Mouse (Mus musculus) WW6 (cell line): Measurements from ENCODE around the gene Zic1.

Experiments used
- DNase-seq: peaks from one replicate; pipeline ENCODE4 v3.0.0-alpha.2; 2013; ENCODE audit warnings: low read depth, low spot score

Gene Zic1

DNA sequence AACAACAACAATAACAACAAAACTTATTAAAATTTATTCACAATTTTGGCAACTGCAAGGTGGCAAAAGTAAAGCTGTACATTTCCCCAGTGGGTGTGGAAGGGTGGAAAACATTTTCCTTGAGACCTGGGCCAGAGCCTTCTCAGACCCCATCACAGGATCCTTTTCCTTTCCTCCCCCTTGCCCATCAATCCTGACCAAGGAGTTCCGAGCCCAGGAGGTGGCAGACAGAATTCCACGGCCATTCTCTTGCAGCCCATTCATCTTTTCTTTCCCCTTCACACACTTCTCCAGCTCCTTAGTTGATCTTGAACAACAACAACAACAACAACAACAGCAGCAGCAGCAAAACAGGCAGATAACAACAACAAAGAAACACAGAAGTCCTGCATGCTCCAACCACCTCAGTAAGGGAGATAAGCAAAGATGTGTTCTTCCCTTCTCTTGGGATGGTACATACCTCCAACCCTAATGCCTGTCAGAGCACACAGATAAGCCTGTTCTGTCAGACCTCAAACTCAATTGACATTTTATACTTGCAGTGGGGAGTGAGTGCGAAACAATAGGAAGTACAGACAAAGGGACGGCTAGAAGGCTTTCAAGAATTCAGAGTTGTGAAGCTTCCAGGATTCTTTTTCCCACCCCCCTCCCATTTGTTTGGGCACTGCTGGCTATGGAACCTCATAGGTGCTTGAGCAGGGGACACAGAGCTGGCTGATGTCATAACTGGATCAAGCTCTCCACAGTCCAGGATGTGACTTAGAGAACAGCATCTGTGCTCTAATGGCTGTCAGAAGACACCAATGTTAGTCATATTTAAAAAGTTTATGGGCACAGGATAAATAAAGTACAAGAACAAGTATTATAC lies 19.3 kb upstream of the Zic1 start:
- no peak for DNase-seq

DNA sequence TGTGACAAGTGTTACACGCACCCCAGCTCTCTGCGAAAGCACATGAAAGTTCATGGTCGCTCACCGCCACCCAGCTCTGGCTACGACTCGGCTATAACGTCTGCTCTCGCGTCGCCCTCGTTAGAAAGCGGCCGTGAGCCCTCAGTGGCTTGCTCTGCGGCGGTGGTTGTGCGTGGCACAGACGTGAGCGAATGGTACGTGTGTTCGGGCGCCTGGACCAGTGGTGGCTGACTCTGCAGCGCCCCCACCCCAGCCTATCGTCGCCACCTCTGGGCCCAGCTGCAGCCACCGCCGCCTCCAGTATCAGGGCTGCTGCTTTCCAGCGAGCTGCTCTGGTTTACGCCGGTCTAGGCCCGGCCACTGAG lies 18.5 kb upstream of the Zic1 start:
- DNase-seq: no peak

- no peak for DNase-seq
Observed at GRCm38 (mm10) chr9:91383441-91384135, 18.0 kb upstream of the Zic1 start.

- no peak for DNase-seq
Observed at GRCm38 (mm10) chr9:91382471-91383255, 17.1 kb upstream of the Zic1 start.

DNA sequence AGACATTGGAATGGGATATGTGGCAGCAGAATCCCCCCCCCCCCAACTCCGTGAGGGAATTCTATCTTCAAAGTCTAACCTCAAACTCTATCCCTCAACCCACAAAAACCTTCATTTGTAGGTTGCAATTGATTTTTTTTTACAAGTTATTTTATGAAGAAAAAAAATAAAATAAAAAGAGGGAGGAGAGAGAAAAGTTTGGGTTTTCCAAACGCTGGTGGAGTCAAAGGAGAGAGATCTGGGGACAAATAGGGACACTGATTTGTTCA lies 16.4 kb upstream of the Zic1 start:
- DNase-seq: no peak

DNA sequence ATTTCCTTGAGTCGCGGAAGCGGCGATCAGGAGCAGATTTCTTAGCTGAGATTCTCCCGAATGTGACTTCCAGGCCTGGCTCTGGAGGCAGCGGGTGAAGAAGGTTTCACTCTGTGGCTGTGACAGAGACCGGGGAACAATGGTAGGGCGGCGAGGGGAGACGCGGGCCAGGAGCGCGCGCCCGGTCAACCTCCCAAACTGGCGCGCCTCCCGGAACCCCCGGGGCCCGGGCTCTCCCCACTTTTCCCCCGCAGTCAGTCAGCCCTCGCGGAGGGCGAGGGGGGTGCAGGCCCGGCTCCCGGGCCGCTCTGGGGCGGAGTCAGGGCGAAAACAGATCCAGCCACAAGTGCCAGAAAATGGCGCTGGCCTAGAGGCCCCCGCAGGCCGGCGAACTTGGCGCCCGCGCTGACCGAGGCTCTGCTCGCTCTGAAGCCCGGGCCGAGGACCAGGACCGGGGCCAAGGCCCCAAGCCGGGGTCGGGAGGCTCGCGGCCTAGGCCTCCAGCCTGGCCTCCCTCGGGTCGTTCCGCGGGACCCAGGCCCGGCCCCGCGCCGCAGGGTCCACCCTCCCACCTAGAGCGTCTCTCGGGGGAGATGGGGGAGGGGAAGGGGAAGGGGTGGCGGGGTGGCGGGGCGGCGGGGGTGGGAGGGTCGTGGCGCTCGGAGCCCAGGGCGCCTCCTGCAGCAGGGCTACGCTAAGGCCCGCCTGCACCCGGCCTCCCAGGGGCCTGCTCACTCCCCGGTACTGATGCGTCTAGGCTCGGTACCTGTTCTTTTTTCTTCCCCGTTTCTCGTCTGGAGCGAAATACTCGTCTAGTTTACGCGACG lies 15.9 kb upstream of the Zic1 start:
- DNase-seq: no peak

DNA sequence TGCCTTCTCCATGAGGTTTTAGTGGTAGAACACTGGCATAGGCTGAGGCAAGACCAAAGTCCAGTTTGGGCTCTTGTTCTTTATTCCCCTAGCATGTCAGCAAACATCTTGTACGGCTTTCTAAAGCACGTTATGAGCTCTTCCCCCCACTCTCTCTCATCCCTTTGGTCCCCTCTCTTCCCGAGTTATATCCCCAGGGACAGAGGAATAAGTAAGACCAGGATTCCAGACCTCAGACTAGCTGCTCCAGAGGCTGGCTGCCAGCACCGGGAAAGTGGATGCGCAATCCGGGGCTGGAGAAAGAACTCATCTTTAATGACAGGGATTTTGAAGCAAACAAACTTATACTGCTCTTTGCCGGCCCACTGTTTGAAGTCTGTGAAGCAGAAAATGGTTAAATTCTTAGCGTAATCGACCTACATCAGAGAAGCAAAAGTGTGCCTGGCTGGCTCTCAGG lies 14.9 kb upstream of the Zic1 start:
- no peak for DNase-seq

- DNase-seq: no peak
Observed at GRCm38 (mm10) chr9:91379781-91380457, 14.3 kb upstream of the Zic1 start.

DNA sequence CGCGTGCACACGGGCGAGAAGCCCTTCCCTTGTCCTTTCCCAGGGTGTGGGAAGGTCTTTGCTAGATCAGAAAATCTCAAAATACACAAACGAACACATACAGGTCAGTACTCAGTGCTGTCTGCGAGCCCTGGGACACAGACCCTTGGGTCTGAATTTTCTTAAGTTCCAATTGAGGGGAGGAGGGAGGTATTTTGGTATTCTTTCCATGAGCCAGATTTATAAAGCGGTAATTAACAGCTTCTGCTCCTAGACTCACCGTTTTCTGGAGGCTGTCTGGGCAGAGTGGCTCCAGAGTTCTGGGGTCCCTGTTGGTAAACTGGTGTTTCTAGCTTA lies 13.7 kb upstream of the Zic1 start:
- no peak for DNase-seq

- no peak for DNase-seq
Observed at GRCm38 (mm10) chr9:91378411-91379299, 13.0 kb upstream of the Zic1 start.

- no peak for DNase-seq
Observed at GRCm38 (mm10) chr9:91377873-91378150, 12.2 kb upstream of the Zic1 start.

GRCm38 (mm10) chr9:91377036-91377872 lies 11.6 kb upstream of the Zic1 start:
- DNase-seq: no peak

DNA sequence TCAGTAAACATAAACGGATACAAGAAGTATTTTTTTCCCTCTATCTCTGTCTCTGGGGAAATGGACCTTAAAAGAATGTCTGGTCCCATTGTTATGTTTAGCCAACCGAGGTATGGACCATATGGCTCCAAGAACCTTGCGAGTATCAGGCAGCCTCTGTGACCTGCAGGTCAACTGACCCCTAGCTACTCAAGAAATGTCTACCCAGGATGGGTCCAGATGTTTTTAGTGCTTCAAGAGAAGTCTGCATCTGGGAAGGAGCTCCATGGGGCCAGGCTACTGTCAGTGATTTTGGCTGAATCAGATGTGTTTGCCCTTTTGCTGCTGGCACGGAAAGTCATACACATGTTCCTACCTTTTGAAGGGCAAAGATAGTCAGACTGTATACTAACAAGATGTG lies 9.1 kb upstream of the Zic1 start:
- no peak for DNase-seq

DNA sequence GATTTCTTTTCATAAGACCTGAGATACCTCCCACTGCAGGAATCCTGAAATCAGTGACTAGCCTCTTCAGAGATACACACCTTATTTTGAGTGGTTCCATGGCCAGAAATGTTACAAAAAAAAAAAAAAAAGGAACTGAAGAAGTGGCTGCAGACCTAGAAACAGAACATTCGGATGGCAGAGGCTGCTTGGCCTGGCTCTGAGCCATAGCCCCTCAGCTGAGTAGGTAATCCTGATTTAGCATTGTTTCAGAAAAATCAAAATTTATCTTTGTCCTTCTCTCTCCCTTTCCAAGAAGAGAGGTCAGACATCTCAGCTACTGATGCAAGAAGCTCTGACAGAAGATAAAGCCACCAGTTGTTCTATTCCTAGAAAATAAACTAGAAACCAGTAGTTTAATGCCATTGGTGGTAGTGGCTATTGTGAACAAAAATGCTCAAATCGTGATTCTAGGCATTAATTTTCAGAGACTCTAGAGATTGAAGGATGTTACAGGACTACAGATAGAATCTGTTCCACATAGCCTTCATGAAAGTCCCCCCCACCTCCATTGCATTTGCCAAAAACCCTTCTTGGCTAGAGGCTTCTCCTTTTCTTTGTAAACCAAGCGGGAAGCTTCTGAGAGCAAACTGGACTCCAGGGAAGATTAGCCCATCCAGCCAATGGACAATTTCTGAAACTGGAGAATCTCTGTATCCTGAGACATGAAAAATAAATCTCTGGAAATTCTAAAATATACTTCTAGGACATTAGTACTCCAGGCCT lies 8.4 kb upstream of the Zic1 start:
- DNase-seq: no peak

- DNase-seq: no peak
Observed at GRCm38 (mm10) chr9:91371608-91372007, 6.0 kb upstream of the Zic1 start.

- no peak for DNase-seq
Observed at GRCm38 (mm10) chr9:91371011-91371410, 5.4 kb upstream of the Zic1 start.

GRCm38 (mm10) chr9:91370191-91370708 lies 4.6 kb upstream of the Zic1 start:
- DNase-seq: no peak

DNA sequence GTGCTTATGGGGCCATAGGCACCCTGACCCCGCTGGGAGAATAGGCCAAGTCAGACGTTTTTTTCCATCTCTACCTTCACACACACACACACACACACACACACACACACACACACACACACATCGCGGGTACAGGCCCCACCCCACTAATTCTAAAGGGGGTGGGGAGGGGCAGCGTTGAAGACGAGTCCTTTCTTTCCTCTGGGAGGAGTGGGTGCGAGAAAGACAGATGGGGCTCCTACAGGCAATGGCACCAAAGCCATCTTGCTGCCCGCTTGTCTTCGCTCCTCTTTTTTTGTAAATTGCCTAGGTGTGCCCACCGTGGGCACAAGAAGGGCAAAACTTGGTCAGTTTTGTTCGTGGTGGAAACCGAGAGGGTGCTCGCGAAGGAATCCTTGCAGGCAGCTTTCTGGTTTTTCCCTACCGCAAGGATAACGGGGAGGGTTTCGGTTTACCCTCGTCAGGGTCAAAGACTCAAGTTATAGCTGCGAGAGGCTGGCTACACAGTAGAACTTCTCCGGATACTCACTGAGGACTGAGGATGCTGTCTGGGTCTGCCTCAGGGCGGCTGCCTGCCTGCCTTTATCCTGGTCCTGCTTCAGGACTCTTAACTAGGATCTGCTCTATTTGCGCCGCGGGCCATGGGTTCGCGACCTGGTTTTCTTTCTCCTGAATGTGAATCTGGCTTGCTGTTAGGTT lies 3.8 kb upstream of the Zic1 start:
- DNase-seq: no peak
